Mouse (Mus musculus): ENCODE measurements around the gene Rcan2.

- TF ChIP-seq CTCF (IDR thresholded peaks at IDR 0.05; ENCODE audit: low read depth, low read length) (no peak), POLR2A (IDR thresholded peaks at IDR 0.05; ENCODE audit: insufficient read depth, low read length) (no peak), EP300 (IDR thresholded peaks at IDR 0.05; ENCODE audit: insufficient read depth, low read depth, low read length) (no peak)
These were observed 26.1 kb downstream of the Rcan2 start for GRCm38 (mm10) chr17:43827261-43827660.
